Mouse (Mus musculus): ENCODE results near the gene Sap30.

DNA sequence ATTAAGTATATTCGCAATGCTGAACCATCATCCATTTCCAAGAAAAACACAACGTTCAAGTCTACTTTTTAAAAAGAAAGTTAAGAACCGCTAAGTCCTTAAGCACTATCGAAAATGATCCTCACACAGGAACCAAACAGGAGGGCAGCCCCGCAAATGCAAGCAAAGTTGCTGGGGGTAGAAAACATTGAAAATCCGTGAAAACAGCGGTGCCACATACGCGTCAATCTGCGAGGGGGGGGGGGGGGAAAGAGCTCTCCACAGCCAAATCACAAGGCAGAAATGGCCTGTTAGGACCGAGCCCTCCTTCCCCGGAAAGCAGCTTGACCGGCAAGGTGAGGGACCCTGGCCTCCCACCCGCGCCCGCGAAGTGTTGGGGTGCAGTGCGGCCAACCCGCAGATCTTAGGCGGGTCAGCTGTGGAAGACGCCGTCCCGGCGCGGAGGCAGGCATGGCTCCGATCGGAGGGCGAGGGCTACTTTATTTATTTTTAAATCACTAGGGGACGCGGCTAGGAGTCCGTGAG lies 23.2 kb upstream of the Sap30 start:
- TF ChIP-seq POLR2A (IDR thresholded peaks at IDR 0.05; ENCODE audit: borderline replicate concordance, low read depth, low read length) (no peak), CTCF (IDR thresholded peaks at IDR 0.05; ENCODE audit: low read depth, low read length) (no peak)

Measured in bone marrow macrophage, adult 2 months (primary cell).